Comparison of ENCODE assay signal across 8 mouse cellular contexts in genomic region chr14:74764191-74764918, GRCm38 (mm10). TPM values are rescaled to one million over a fixed set of nuclear protein-coding genes. Genes with fewer than 3 reads are reported as not detected.
A peak's percentile ranks its signal among the peaks of the same experiment; 100 is the strongest.
DNase-seq lines count a peak whose midpoint lies in the region; ATAC-seq and TF ChIP-seq lines count a peak whose summit lies in the region.

No protein-coding gene starts in this region.

- peaks cover under 1% of the 10 kb centered on the region; the same call in 1 of the 2 replicates for H3K36me3 ChIP-seq in liver, adult 2 months (ENCODE audit: control insufficient read depth, insufficient read depth, low read length)

- H3K79me2 ChIP-seq in liver, adult 2 months (ENCODE audit: control insufficient read depth, insufficient read depth, low read length), result no peaks in the 10 kb centered on the region

- no peak overlapping the region for H3K27ac ChIP-seq in liver, adult 2 months (replicated peaks; ENCODE audit: insufficient read depth, low read depth, low read length)

- DNase-seq in B cell, adult 2 months, result peak; percentile 89 to 90
- peak; percentile 4 for DNase-seq in gonadal fat pad, adult 2 months (ENCODE audit: low read depth)
- DNase-seq in kidney, adult 8-10 months, result peak; percentile 51 to 79
- peak; percentile 48 for DNase-seq in liver, adult 2 months (ENCODE audit: extremely low read depth, low read depth, low spot score)
- DNase-seq in ovary, postnatal 14 days (ENCODE audit: low spot score), result peak; percentile 72
- DNase-seq in thymus, postnatal 14 days, result peak; percentile 82

- H3K9ac ChIP-seq in liver, adult 2 months (ENCODE audit: low read depth, low read length), result no peak overlapping the region

- no peak overlapping the region for H3K4me3 ChIP-seq in liver, adult 2 months (ENCODE audit: insufficient read depth, low read depth, low read length)

- H3K4me1 ChIP-seq in liver, adult 2 months (ENCODE audit: control insufficient read depth, insufficient read depth, low read length), result no peaks in the 10 kb centered on the region

- WGBS in liver, adult 2 months, result 61% methylated on average over 10 of the region's 10 CpGs

- ATAC-seq in activated CD4-positive, CD25-positive, alpha-beta regulatory T cell, adult 4 months, result peak; percentile 57
- peak; percentile 81 for ATAC-seq in common myeloid progenitor, adult 5-6 weeks (replicated peaks; ENCODE audit: low read depth, poor library complexity, severe bottlenecking)

- no peaks in the 10 kb centered on the region for H3K27me3 ChIP-seq in liver, adult 2 months (ENCODE audit: control insufficient read depth, insufficient read depth, low read length)

- TF ChIP-seq POLR2A in liver, adult 2 months (IDR thresholded peaks at IDR 0.05; ENCODE audit: extremely low read depth, insufficient read depth, low read length), result no peak

- TF ChIP-seq CTCF in liver, adult 2 months (IDR thresholded peaks at IDR 0.05; ENCODE audit: low read depth, low read length), result peak; percentile 90

RNA-seq across cellular contexts. Expression of gene Esd, which starts 32.3 kb away (rescaled TPM):
- 100 to 1,000 TPM; 245 to 267 TPM for polyA plus RNA-seq in activated CD4-positive, CD25-positive, alpha-beta regulatory T cell, adult 4 months (2017; shearing (Covaris generic))
- total RNA-seq in common myeloid progenitor, adult 5-6 weeks (2017), result 186 and 208 TPM in 2 replicates
- polyA plus RNA-seq in gonadal fat pad, adult 2 months (2012; rRNA removed), result 83.9 and 88.2 TPM in 2 replicates
- total RNA-seq in liver, adult 2 months (2014; rRNA removed), result 327 and 396 TPM in 2 replicates
- 119 and 143 TPM in 2 replicates for polyA plus RNA-seq in liver, adult 2 months (2012; rRNA removed)

Comparison
In these comparisons a context has a peak if more than half of its experiments do, and no peak if none do; other contexts are left out.
1. DNase-seq: peak in every context shown above with its lines; median percentile 90 in B cell, adult 2 months; 82 in thymus, postnatal 14 days; 72 in ovary, postnatal 14 days; 65 in kidney, adult 8-10 months; 48 in liver, adult 2 months; 4 in gonadal fat pad, adult 2 months.